Mouse (Mus musculus): Measurements from ENCODE around the gene Agbl4.

Gene Agbl4

GRCm38 (mm10) chr4:111498751-111499150 lies 1101.3 kb downstream of the Agbl4 start:
- DNase-seq (ENCODE audit: low spot score) = no peak

GRCm38 (mm10) chr4:111501441-111501840 lies 1104.0 kb downstream of the Agbl4 start:
- no peak for DNase-seq (ENCODE audit: low spot score)

- DNase-seq (ENCODE audit: low spot score) = no peak
These were observed 1105.7 kb downstream of the Agbl4 start for GRCm38 (mm10) chr4:111502965-111503727.

GRCm38 (mm10) chr4:111504952-111505351 lies 1107.5 kb downstream of the Agbl4 start:
- DNase-seq (ENCODE audit: low spot score) = no peak

- DNase-seq (ENCODE audit: low spot score) = no peak
These were observed 1112.7 kb downstream of the Agbl4 start for GRCm38 (mm10) chr4:111510129-111510528.

- peak; percentile 45 for DNase-seq (ENCODE audit: low spot score)
These were observed 1116.5 kb downstream of the Agbl4 start for GRCm38 (mm10) chr4:111513921-111514320.

- no peak for DNase-seq (ENCODE audit: low spot score)
These were observed 1118.7 kb downstream of the Agbl4 start for GRCm38 (mm10) chr4:111516136-111516535.

- no peak for DNase-seq (ENCODE audit: low spot score)
These were observed 1119.8 kb downstream of the Agbl4 start for GRCm38 (mm10) chr4:111517063-111517792.

- DNase-seq (ENCODE audit: low spot score) = no peak
These were observed 1120.7 kb downstream of the Agbl4 start for GRCm38 (mm10) chr4:111518191-111518590.

- DNase-seq (ENCODE audit: low spot score) = no peak
These were observed 1121.8 kb downstream of the Agbl4 start for GRCm38 (mm10) chr4:111519267-111519666.

- no peak for DNase-seq (ENCODE audit: low spot score)
These were observed 1122.5 kb downstream of the Agbl4 start for GRCm38 (mm10) chr4:111520006-111520405.

- no peak for DNase-seq (ENCODE audit: low spot score)
These were observed 1125.5 kb downstream of the Agbl4 start for GRCm38 (mm10) chr4:111522974-111523373.

- DNase-seq (ENCODE audit: low spot score) = no peak
These were observed 1131.5 kb downstream of the Agbl4 start for GRCm38 (mm10) chr4:111528961-111529360.

GRCm38 (mm10) chr4:111529996-111530395 lies 1132.5 kb downstream of the Agbl4 start:
- no peak for DNase-seq (ENCODE audit: low spot score)

- DNase-seq (ENCODE audit: low spot score) = no peak
These were observed 1133.1 kb downstream of the Agbl4 start for GRCm38 (mm10) chr4:111530537-111530936.

- no peak for DNase-seq (ENCODE audit: low spot score)
These were observed 1147.2 kb downstream of the Agbl4 start for GRCm38 (mm10) chr4:111544684-111545083.

- no peak for DNase-seq (ENCODE audit: low spot score)
These were observed 1148.5 kb downstream of the Agbl4 start for GRCm38 (mm10) chr4:111546009-111546408.

GRCm38 (mm10) chr4:111555426-111555825 lies 1158.0 kb downstream of the Agbl4 start:
- no peak for DNase-seq (ENCODE audit: low spot score)

GRCm38 (mm10) chr4:111577087-111577773 lies 1179.8 kb downstream of the Agbl4 start:
- no peak for DNase-seq (ENCODE audit: low spot score)

- DNase-seq (ENCODE audit: low spot score) = no peak
These were observed 1181.8 kb downstream of the Agbl4 start for GRCm38 (mm10) chr4:111579115-111579862.

GRCm38 (mm10) chr4:111579863-111580224 lies 1182.4 kb downstream of the Agbl4 start:
- DNase-seq (ENCODE audit: low spot score) = no peak

- DNase-seq (ENCODE audit: low spot score) = no peak
These were observed 1182.8 kb downstream of the Agbl4 start for GRCm38 (mm10) chr4:111580239-111580638.
